Mouse (Mus musculus) bone marrow, adult 2 months (tissue): ENCODE results near the gene Saal1.

ENCODE experiments used
- CTCF ChIP-seq: fragments of 200-500 bp; IDR thresholded peaks from 2 replicates; pipeline ENCODE4 v1.5.1; 2011; ENCODE audit warnings: low read length, control low read depth; ENCODE audit not compliant: control insufficient read depth, insufficient read depth
- POLR2A ChIP-seq: fragments of 200-500 bp; IDR thresholded peaks from 2 replicates; pipeline ENCODE4 v1.6.1; 2011; ENCODE audit warnings: low read depth, mild to moderate bottlenecking, control low read depth, low read length, borderline replicate concordance; ENCODE audit not compliant: control insufficient read depth

DNA sequence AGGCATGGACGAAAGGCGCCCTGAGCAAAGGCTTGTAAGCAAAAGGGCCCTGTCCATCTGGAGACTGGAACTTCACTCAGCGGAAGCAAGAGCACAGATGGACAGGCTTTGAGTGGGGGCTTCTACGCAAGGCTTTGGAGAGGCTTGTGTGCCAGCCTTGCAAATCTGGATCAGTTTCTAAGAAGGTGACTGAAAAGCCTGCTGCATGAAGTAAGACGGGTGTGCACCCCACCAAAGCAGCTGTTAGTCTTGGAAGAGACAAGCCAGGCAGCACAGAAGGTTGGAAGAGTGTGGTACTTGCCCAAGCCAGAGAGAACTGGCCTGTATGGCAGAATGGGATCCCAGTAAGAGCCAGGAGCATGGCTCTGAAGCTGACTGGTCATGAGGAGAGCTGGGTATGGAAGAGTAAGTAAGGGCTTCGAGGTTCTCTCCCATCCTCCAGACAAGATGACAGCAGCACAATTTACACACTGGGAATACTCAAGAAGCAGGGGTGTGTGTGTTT lies 9.9 kb downstream of the Saal1 start:
- TF ChIP-seq POLR2A, result no peak
- no peak for TF ChIP-seq CTCF
